Mouse (Mus musculus) hindbrain, embryonic 16.5 days (tissue): ENCODE data around the gene Ptprn2. TPM values are rescaled to one million over a fixed set of nuclear protein-coding genes. Genes with fewer than 3 reads are reported as not detected.
"Not testable (repeated sequence)": the region's sequence is repeated elsewhere in the genome, so short reads cannot be mapped to it uniquely, and the experiment has no call there.

ENCODE experiments used
- ATAC-seq: fragments of 200-750 bp; cut with Nextera tagmentation; 2 replicates; pipeline ENCODE4 v1.8.0; 2017; ENCODE audit warnings: moderate TSS enrichment, moderate library complexity
- H3K27ac ChIP-seq: fragments of 300-500 bp; sonication (generic); 2 replicates; pipeline ENCODE4 v1.5.1; 2014; ENCODE audit warnings: low read depth, mild to moderate bottlenecking, control low read depth, low read length, moderate library complexity
- H3K27me3 ChIP-seq: fragments of 300-500 bp; sonication (generic); replicated peaks from 2 replicates; pipeline ENCODE4 v1.6.1; 2014; ENCODE audit warnings: low read length; ENCODE audit not compliant: control insufficient read depth, insufficient read depth
- H3K36me3 ChIP-seq: fragments of 300-500 bp; sonication (generic); 2 replicates; pipeline ENCODE4 v1.6.1; 2014; ENCODE audit warnings: mild to moderate bottlenecking, low read length, moderate library complexity, mixed read lengths; ENCODE audit not compliant: control insufficient read depth, insufficient read depth
- H3K4me1 ChIP-seq: fragments of 300-500 bp; sonication (generic); 2 replicates; pipeline ENCODE4 v1.6.1; 2014; ENCODE audit warnings: low read depth, low read length; ENCODE audit not compliant: control insufficient read depth, insufficient read depth
- H3K4me2 ChIP-seq: fragments of 300-500 bp; sonication (generic); 2 replicates; pipeline ENCODE4 v1.6.1; 2014; ENCODE audit warnings: mild to moderate bottlenecking, low read length, control low read depth, moderate library complexity
- H3K4me3 ChIP-seq: fragments of 300-500 bp; sonication (generic); 2 replicates; pipeline ENCODE4 v1.5.1; 2014; ENCODE audit warnings: mild to moderate bottlenecking, low read length, control low read depth, moderate library complexity
- H3K9ac ChIP-seq: fragments of 300-500 bp; sonication (generic); 2 replicates; pipeline ENCODE4 v1.6.1; 2014; ENCODE audit warnings: low read depth, mild to moderate bottlenecking, control low read depth, low read length, moderate library complexity
- H3K9me3 ChIP-seq: fragments of 300-500 bp; sonication (generic); 2 replicates; pipeline ENCODE4 v1.6.1; 2014; ENCODE audit warnings: mild to moderate bottlenecking, low read length, moderate library complexity; ENCODE audit not compliant: control insufficient read depth
- WGBS: fragments of 180-500 bp; shearing (Covaris S2); extraction: QIAGEN DNeasy Blood & Tissue Kit; methylation state at CpG from one replicate; pipeline ENCODE4 v1.1.7; 2014; 5-methylcytosine and 5-hydroxymethylcytosine counted together
- polyA plus RNA-seq: library from polyadenylated mRNA; unstranded; fragments of >200 nt; fragmentation: Nextera tagmentation; extraction: Ambion mirVana; gene quantifications from 2 replicates; pipeline ENCODE4 v1.2.1, GENCODE M21; 2015

Gene Ptprn2
- polyA plus RNA-seq, 1 experiment from 2014 or later: 11.7 TPM

- not testable (repeated sequence) for H3K4me2 ChIP-seq, H3K36me3 ChIP-seq, H3K9me3 ChIP-seq, ATAC-seq, H3K4me3 ChIP-seq, H3K27me3 ChIP-seq, H3K27ac ChIP-seq, H3K9ac ChIP-seq
- WGBS: 65% methylated on average over 1 of the region's 1 CpGs
- peaks cover 13% of the 10 kb centered on the region for H3K4me1 ChIP-seq
These were observed 92.4 kb downstream of the Ptprn2 start for GRCm38 (mm10) chr12:116577917-116578316.

GRCm38 (mm10) chr12:116580827-116581544, 95.5 kb downstream of the Ptprn2 start:
- no peak for ATAC-seq
- Histone ChIP-seq H3K4me3 (no peak overlapping the region), H3K4me1 (peaks cover 13% of the 10 kb centered on the region), H3K4me2 (no peak overlapping the region), H3K27ac (peak overlapping the region; percentile 55; the same call in 1 of the 2 replicates), H3K36me3 (no peaks in the 10 kb centered on the region), H3K9ac (no peak overlapping the region), H3K9me3 (no peaks in the 10 kb centered on the region), H3K27me3 (no peaks in the 10 kb centered on the region)
- 55% methylated on average over 8 of the region's 8 CpGs for WGBS

GRCm38 (mm10) chr12:116581864-116582263, 96.3 kb downstream of the Ptprn2 start:
- no peak overlapping the region for H3K4me2 ChIP-seq
- no peak overlapping the region for H3K4me3 ChIP-seq
- H3K4me1 ChIP-seq: peaks cover 13% of the 10 kb centered on the region
- H3K9me3 ChIP-seq: no peaks in the 10 kb centered on the region
- H3K27me3 ChIP-seq: no peaks in the 10 kb centered on the region
- no peaks in the 10 kb centered on the region for H3K36me3 ChIP-seq
- ATAC-seq: peak; percentile 74
- no peak overlapping the region for H3K9ac ChIP-seq
- peak overlapping the region; percentile 35; the same call in 1 of the 2 replicates for H3K27ac ChIP-seq

GRCm38 (mm10) chr12:116582829-116583228, 97.3 kb downstream of the Ptprn2 start:
- H3K4me3 ChIP-seq: no peak overlapping the region
- ATAC-seq: no peak
- no peak overlapping the region for H3K27ac ChIP-seq
- peaks cover 13% of the 10 kb centered on the region for H3K4me1 ChIP-seq
- H3K9me3 ChIP-seq: no peaks in the 10 kb centered on the region
- no peak overlapping the region for H3K4me2 ChIP-seq
- H3K9ac ChIP-seq: no peak overlapping the region
- H3K27me3 ChIP-seq: no peaks in the 10 kb centered on the region
- WGBS: 82% methylated on average over 4 of the region's 4 CpGs
- H3K36me3 ChIP-seq: no peaks in the 10 kb centered on the region

GRCm38 (mm10) chr12:116585001-116585400, 99.5 kb downstream of the Ptprn2 start:
- H3K4me2 ChIP-seq: no peak overlapping the region
- peaks cover 13% of the 10 kb centered on the region for H3K4me1 ChIP-seq
- H3K4me3 ChIP-seq: no peak overlapping the region
- H3K27ac ChIP-seq: peak overlapping the region; percentile 54; the same call in 1 of the 2 replicates
- WGBS: 25% methylated on average over 5 of the region's 5 CpGs
- no peaks in the 10 kb centered on the region for H3K27me3 ChIP-seq
- ATAC-seq: 0 out of 2 replicates have a peak, but pooled peaks have one; percentile 12
- no peaks in the 10 kb centered on the region for H3K9me3 ChIP-seq
- H3K36me3 ChIP-seq: no peaks in the 10 kb centered on the region
- H3K9ac ChIP-seq: no peak overlapping the region

GRCm38 (mm10) chr12:116586167-116586566, 100.6 kb downstream of the Ptprn2 start:
- no peaks in the 10 kb centered on the region for H3K36me3 ChIP-seq
- no peak overlapping the region for H3K4me2 ChIP-seq
- 93% methylated on average over 2 of the region's 2 CpGs for WGBS
- H3K4me3 ChIP-seq: no peak overlapping the region
- H3K9me3 ChIP-seq: no peaks in the 10 kb centered on the region
- no peaks in the 10 kb centered on the region for H3K27me3 ChIP-seq
- ATAC-seq: no peak
- no peak overlapping the region for H3K9ac ChIP-seq
- H3K27ac ChIP-seq: no peak overlapping the region
- peaks cover 10% of the 10 kb centered on the region for H3K4me1 ChIP-seq

- ATAC-seq: no peak
- Histone ChIP-seq H3K36me3 (no peaks in the 10 kb centered on the region), H3K4me1 (peaks cover 3% of the 10 kb centered on the region; the same call in 1 of the 2 replicates), H3K4me2 (no peak overlapping the region), H3K9ac (no peak overlapping the region), H3K9me3 (no peaks in the 10 kb centered on the region), H3K27ac (no peak overlapping the region), H3K27me3 (no peaks in the 10 kb centered on the region), H3K4me3 (no peak overlapping the region)
- WGBS: 86% methylated on average over 3 of the region's 3 CpGs
These were observed 102.0 kb downstream of the Ptprn2 start for GRCm38 (mm10) chr12:116587548-116587947.

GRCm38 (mm10) chr12:116590076-116590475, 104.6 kb downstream of the Ptprn2 start:
- 93% methylated on average over 5 of the region's 5 CpGs for WGBS
- H3K36me3 ChIP-seq: no peaks in the 10 kb centered on the region
- no peaks in the 10 kb centered on the region for H3K9me3 ChIP-seq
- no peak overlapping the region for H3K27ac ChIP-seq
- ATAC-seq: no peak
- H3K4me1 ChIP-seq: peaks cover 7% of the 10 kb centered on the region; the same call in 1 of the 2 replicates
- H3K27me3 ChIP-seq: no peaks in the 10 kb centered on the region
- H3K9ac ChIP-seq: no peak overlapping the region
- no peak overlapping the region for H3K4me3 ChIP-seq
- no peak overlapping the region for H3K4me2 ChIP-seq

GRCm38 (mm10) chr12:116594457-116594856, 108.9 kb downstream of the Ptprn2 start:
- Histone ChIP-seq H3K9ac (no peak overlapping the region), H3K4me2 (no peak overlapping the region), H3K4me1 (peaks cover 23% of the 10 kb centered on the region), H3K9me3 (no peaks in the 10 kb centered on the region), H3K27me3 (no peaks in the 10 kb centered on the region), H3K4me3 (no peak overlapping the region), H3K36me3 (no peaks in the 10 kb centered on the region), H3K27ac (no peak overlapping the region; the same call in 1 of the 2 replicates)
- peak; percentile 38 for ATAC-seq
- 55% methylated on average over 8 of the region's 8 CpGs for WGBS
